Mouse (Mus musculus) ES-Bruce4 (cell line): ENCODE results near the gene Phc3. TPM values are rescaled to one million over a fixed set of nuclear protein-coding genes. Genes with fewer than 3 reads are reported as not detected.

ENCODE experiments used
- H3K27ac ChIP-seq: 2 replicates; pipeline ENCODE4 v1.5.1; 2012; ENCODE audit warnings: low read length, inconsistent platforms; ENCODE audit not compliant: insufficient read depth
- H3K27me3 ChIP-seq: 2 replicates; pipeline ENCODE4 v1.6.1; 2012; ENCODE audit warnings: mild to moderate bottlenecking, low read length, inconsistent platforms; ENCODE audit not compliant: control insufficient read depth, poor library complexity, insufficient read depth, severe bottlenecking
- H3K36me3 ChIP-seq: 2 replicates; pipeline ENCODE4 v1.6.1; 2012; ENCODE audit warnings: inconsistent platforms, mild to moderate bottlenecking, low read length, moderate library complexity; ENCODE audit not compliant: control insufficient read depth, poor library complexity, insufficient read depth, severe bottlenecking
- H3K4me1 ChIP-seq: one replicate; pipeline ENCODE4 v1.8.1; 2011; ENCODE audit warnings: low read length; ENCODE audit not compliant: control insufficient read depth, insufficient read depth
- H3K4me3 ChIP-seq: 2 replicates; pipeline ENCODE4 v1.5.1; 2011; ENCODE audit warnings: low read depth, mild to moderate bottlenecking, low read length
- H3K9ac ChIP-seq: 2 replicates; pipeline ENCODE4 v1.6.1; 2012; ENCODE audit warnings: low read depth, mild to moderate bottlenecking, inconsistent platforms; ENCODE audit not compliant: poor library complexity, severe bottlenecking
- H3K9me3 ChIP-seq: replicated peaks from 2 replicates; pipeline ENCODE4 v1.6.1; 2012; ENCODE audit warnings: mild to moderate bottlenecking, low read length, inconsistent platforms; ENCODE audit not compliant: control insufficient read depth, poor library complexity, insufficient read depth, severe bottlenecking
- CTCF ChIP-seq: IDR thresholded peaks from one replicate; pipeline ENCODE4 v1.8.1; 2011; ENCODE audit warnings: low read depth, low read length
- EP300 ChIP-seq: IDR thresholded peaks from 2 replicates; pipeline ENCODE4 v1.6.1; 2011; ENCODE audit warnings: low read depth, low read length; ENCODE audit not compliant: insufficient read depth
- POLR2A ChIP-seq: IDR thresholded peaks from one replicate; pipeline ENCODE4 v1.8.1; 2011; ENCODE audit warnings: low read length; ENCODE audit not compliant: insufficient read depth
- polyA plus RNA-seq: library from polyadenylated mRNA; stranded (reverse); fragments of >200 nt; gene quantifications from 2 replicates; pipeline ENCODE4 v1.2.4, GENCODE M21; 2011; ENCODE audit warnings: low read depth; ENCODE audit not compliant: missing spikeins, insufficient read depth, insufficient read length

Gene Phc3
- polyA plus RNA-seq, 1 experiment = 18.4 TPM

- H3K9ac ChIP-seq = peak within 1 kb of the TSS; percentile 81
- peak; percentile 70 for TF ChIP-seq CTCF
- TF ChIP-seq POLR2A = peak; percentile 72
- TF ChIP-seq EP300 = 0 out of 2 replicates have a peak, but pooled peaks have one; percentile 11
- no peaks in the 10 kb centered on the region for H3K9me3 ChIP-seq
- H3K36me3 ChIP-seq = no peaks in the 10 kb centered on the region
- H3K27me3 ChIP-seq = no peaks in the 10 kb centered on the region
- H3K4me1 ChIP-seq = no peaks in the 10 kb centered on the region
- peak within 1 kb of the TSS; percentile 79 for H3K4me3 ChIP-seq
- no peak within 1 kb of the TSS for H3K27ac ChIP-seq
These were observed 113.4 kb downstream of the Phc3 start, which contains the start of gene Gpr160 for GRCm38 (mm10) chr3:30855604-30856458. TSS of gene Gpr160 (plus strand) at chr3:30855950.

GRCm38 (mm10) chr3:30853596-30853995 is 115.6 kb downstream of the Phc3 start:
- TF ChIP-seq POLR2A = no peak
- no peak for TF ChIP-seq EP300
- no peak for TF ChIP-seq CTCF
- no peak overlapping the region for H3K9ac ChIP-seq
- H3K4me3 ChIP-seq = no peak overlapping the region
- no peaks in the 10 kb centered on the region for H3K36me3 ChIP-seq
- no peaks in the 10 kb centered on the region for H3K27me3 ChIP-seq
- no peaks in the 10 kb centered on the region for H3K9me3 ChIP-seq
- no peak overlapping the region for H3K27ac ChIP-seq
- H3K4me1 ChIP-seq = no peaks in the 10 kb centered on the region

- TF ChIP-seq EP300 (no peak), POLR2A (no peak), CTCF (no peak)
- H3K27ac ChIP-seq = no peak overlapping the region
- no peak overlapping the region for H3K9ac ChIP-seq
- H3K9me3 ChIP-seq = no peaks in the 10 kb centered on the region
- H3K36me3 ChIP-seq = no peaks in the 10 kb centered on the region
- no peak overlapping the region for H3K4me3 ChIP-seq
- no peaks in the 10 kb centered on the region for H3K27me3 ChIP-seq
- no peaks in the 10 kb centered on the region for H3K4me1 ChIP-seq
These were observed 117.8 kb downstream of the Phc3 start for GRCm38 (mm10) chr3:30851422-30851821.

Other genes with a start within 250 kb of the Phc3 start
- gene Samd7, start 223.1 kb downstream of the Phc3 start, polyA plus RNA-seq = not detected in 2 replicates
- gene Sec62, start 176.5 kb downstream of the Phc3 start, polyA plus RNA-seq = 63.5 and 65.0 TPM in 2 replicates
- 9.9 and 10.1 TPM in 2 replicates for gene Gpr160, start 113.5 kb downstream of the Phc3 start, polyA plus RNA-seq
- gene Prkci, start 26.3 kb upstream of the Phc3 start, polyA plus RNA-seq = 221 and 240 TPM in 2 replicates
- gene Skil, start 125.6 kb upstream of the Phc3 start, polyA plus RNA-seq = 64.4 and 69.6 TPM in 2 replicates
- gene Cldn11, start 180.5 kb upstream of the Phc3 start, polyA plus RNA-seq = 0.59 and 0.85 TPM in 2 replicates